Mouse (Mus musculus) ES-Bruce4 (cell line): ENCODE data around the gene Cidec. TPM values are rescaled to one million over a fixed set of nuclear protein-coding genes. Genes with fewer than 3 reads are reported as not detected.

Source experiments
- H3K27ac ChIP-seq: 2 replicates; pipeline ENCODE4 v1.5.1; 2012; ENCODE audit warnings: low read length, inconsistent platforms; ENCODE audit not compliant: insufficient read depth
- H3K27me3 ChIP-seq: 2 replicates; pipeline ENCODE4 v1.6.1; 2012; ENCODE audit warnings: mild to moderate bottlenecking, low read length, inconsistent platforms; ENCODE audit not compliant: control insufficient read depth, poor library complexity, insufficient read depth, severe bottlenecking
- H3K36me3 ChIP-seq: 2 replicates; pipeline ENCODE4 v1.6.1; 2012; ENCODE audit warnings: inconsistent platforms, mild to moderate bottlenecking, low read length, moderate library complexity; ENCODE audit not compliant: control insufficient read depth, poor library complexity, insufficient read depth, severe bottlenecking
- H3K4me1 ChIP-seq: one replicate; pipeline ENCODE4 v1.8.1; 2011; ENCODE audit warnings: low read length; ENCODE audit not compliant: control insufficient read depth, insufficient read depth
- H3K4me3 ChIP-seq: 2 replicates; pipeline ENCODE4 v1.5.1; 2011; ENCODE audit warnings: low read depth, mild to moderate bottlenecking, low read length
- H3K9ac ChIP-seq: 2 replicates; pipeline ENCODE4 v1.6.1; 2012; ENCODE audit warnings: low read depth, mild to moderate bottlenecking, inconsistent platforms; ENCODE audit not compliant: poor library complexity, severe bottlenecking
- H3K9me3 ChIP-seq: replicated peaks from 2 replicates; pipeline ENCODE4 v1.6.1; 2012; ENCODE audit warnings: mild to moderate bottlenecking, low read length, inconsistent platforms; ENCODE audit not compliant: control insufficient read depth, poor library complexity, insufficient read depth, severe bottlenecking
- CTCF ChIP-seq: IDR thresholded peaks from one replicate; pipeline ENCODE4 v1.8.1; 2011; ENCODE audit warnings: low read depth, low read length
- EP300 ChIP-seq: IDR thresholded peaks from 2 replicates; pipeline ENCODE4 v1.6.1; 2011; ENCODE audit warnings: low read depth, low read length; ENCODE audit not compliant: insufficient read depth
- POLR2A ChIP-seq: IDR thresholded peaks from one replicate; pipeline ENCODE4 v1.8.1; 2011; ENCODE audit warnings: low read length; ENCODE audit not compliant: insufficient read depth
- polyA plus RNA-seq: library from polyadenylated mRNA; stranded (reverse); fragments of >200 nt; gene quantifications from 2 replicates; pipeline ENCODE4 v1.2.4, GENCODE M21; 2011; ENCODE audit warnings: low read depth; ENCODE audit not compliant: missing spikeins, insufficient read depth, insufficient read length

Gene Cidec
- polyA plus RNA-seq, 1 experiment: not detected

DNA sequence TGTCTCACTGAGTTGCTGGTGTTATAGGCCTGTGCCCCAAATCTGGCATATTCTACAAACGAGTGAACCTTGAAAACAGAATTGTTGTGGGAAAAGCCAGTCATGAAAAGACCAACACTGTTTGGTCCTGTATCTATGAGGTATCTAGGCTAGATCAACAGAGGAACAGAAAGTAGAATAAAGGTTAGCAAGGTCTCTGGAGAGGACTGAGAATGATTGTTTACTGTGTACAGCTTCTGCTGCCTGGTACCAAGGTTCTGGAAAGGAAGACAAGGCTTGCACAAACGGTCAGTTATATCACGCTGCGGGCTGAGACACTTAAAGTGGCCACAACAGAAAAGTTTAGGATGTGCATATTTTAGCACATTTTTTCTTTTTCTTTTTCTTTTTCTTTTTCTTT lies 8.9 kb downstream of the Cidec start:
- Histone ChIP-seq H3K27me3 (no peaks in the 10 kb centered on the region), H3K4me3 (no peak overlapping the region), H3K9ac (no peak overlapping the region), H3K36me3 (no peaks in the 10 kb centered on the region), H3K27ac (no peak overlapping the region), H3K4me1 (no peaks in the 10 kb centered on the region), H3K9me3 (no peaks in the 10 kb centered on the region)
- no peak for TF ChIP-seq POLR2A
- no peak for TF ChIP-seq CTCF
- no peak for TF ChIP-seq EP300

DNA sequence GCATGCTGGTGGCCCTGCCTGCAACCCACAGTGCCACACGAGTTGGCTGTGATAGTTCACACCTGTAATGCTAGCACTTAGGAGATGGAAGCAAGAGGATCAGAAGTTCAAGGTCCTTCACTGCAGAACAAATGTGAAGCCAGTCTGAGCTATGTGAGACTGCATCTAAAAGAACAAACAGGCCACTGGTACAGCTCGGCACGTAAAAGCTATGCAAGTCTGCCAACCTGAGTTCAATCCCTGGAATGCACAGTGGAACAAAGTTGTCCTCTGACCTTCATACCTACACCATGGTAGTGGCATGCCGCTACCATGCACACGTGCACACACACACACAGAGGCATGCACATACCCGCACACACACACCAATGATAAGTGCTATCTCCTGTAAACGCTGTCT lies 11.4 kb downstream of the Cidec start:
- Histone ChIP-seq H3K9me3 (no peaks in the 10 kb centered on the region), H3K4me3 (no peak overlapping the region), H3K9ac (no peak overlapping the region), H3K36me3 (no peaks in the 10 kb centered on the region), H3K27me3 (no peaks in the 10 kb centered on the region), H3K27ac (no peak overlapping the region), H3K4me1 (no peaks in the 10 kb centered on the region)
- TF ChIP-seq CTCF (no peak), POLR2A (no peak), EP300 (no peak)

DNA sequence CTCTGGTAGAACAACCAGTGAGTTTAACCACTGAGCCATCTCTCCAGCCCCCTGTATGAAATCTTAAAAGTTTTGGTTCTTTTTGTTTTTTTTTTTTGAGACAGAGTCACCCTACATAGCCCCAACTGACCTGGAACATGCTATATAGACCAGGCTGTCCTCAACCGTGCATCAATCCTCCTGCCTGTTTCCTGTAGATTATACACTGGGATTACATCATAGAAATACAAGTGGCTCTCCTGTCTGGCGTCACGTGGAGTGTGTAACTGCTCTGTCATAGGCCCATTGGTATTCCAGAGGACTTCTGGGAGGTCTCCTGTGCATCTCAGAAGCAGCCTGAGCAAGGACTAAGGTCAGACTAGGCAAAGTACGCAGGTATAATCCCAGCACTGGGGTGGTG lies 12.6 kb downstream of the Cidec start:
- Histone ChIP-seq H3K36me3 (no peaks in the 10 kb centered on the region), H3K27me3 (no peaks in the 10 kb centered on the region), H3K9me3 (no peaks in the 10 kb centered on the region), H3K4me1 (no peaks in the 10 kb centered on the region), H3K4me3 (no peak overlapping the region), H3K9ac (no peak overlapping the region), H3K27ac (no peak overlapping the region)
- TF ChIP-seq CTCF: no peak
- no peak for TF ChIP-seq EP300
- TF ChIP-seq POLR2A: no peak

DNA sequence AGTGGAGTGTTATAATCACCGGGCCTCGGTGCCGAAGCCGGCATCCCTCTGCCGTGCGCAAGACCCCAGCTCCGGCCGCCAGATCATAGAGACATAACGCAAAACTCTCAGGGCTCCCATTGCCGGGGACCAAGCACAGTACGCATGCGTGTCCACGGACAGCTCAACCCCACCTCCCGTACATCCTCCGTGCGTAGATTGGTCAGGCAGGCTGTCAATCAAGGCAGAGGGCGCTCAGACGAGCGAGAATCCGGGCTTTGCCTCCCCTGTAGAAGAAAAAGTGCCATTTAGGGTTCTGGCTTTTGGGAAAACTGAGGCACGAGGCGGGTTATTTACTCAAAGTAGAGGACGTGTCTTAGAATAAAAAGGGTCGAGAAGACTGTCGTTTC lies 16.4 kb downstream of the Cidec start, which contains the start of gene Rpusd3:
Gene Rpusd3 (minus strand): TSS at position 142 of the 389 bp plus-strand sequence.
- TF ChIP-seq POLR2A (peak; percentile 86), CTCF (no peak)
- Histone ChIP-seq H3K4me3 (peak within 1 kb of the TSS; percentile 83), H3K27me3 (no peaks in the 10 kb centered on the region), H3K36me3 (no peaks in the 10 kb centered on the region), H3K9ac (peak within 1 kb of the TSS; percentile 71), H3K9me3 (no peaks in the 10 kb centered on the region), H3K4me1 (no peaks in the 10 kb centered on the region), H3K27ac (peak within 1 kb of the TSS; percentile 44)

DNA sequence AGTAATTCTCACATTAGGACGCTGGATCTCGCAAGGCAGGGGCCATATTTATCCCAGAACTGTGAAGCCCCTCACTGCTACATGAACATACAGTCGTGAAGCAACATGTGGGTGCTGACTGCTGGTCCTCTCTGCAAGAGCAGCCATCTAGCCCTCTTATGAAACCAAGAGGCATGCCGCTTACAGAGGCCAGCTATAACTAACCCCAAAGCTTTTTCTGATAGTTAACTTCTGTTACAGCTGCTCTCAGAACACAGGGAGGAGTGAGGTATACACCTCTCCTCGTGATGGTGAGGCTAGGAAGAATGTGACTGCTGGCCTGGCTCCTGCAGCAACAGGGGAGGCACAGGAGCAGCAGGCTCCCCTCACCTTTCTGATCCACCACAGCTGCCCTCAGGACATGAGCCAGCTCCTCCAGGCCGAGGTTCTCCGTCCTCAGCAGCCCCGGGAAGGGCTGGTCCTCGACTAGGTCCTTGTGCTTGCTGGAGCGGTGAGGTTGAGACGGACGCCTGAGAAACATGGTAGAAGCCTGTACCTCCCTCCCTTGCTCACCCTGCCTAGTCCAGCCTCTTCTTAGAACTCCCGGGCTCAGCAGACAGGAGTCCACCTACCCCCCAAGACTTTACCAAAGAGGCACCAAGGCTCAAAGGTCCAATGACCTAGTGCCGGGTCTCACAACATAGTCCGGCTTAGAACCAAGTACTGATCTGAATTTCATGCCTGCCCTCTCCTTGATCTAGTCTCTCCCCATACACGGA lies 16.9 kb downstream of the Cidec start:
- TF ChIP-seq EP300: no peak
- no peak for TF ChIP-seq POLR2A
- TF ChIP-seq CTCF: no peak
- H3K4me3 ChIP-seq: peak overlapping the region; percentile 83
- no peaks in the 10 kb centered on the region for H3K4me1 ChIP-seq
- no peaks in the 10 kb centered on the region for H3K9me3 ChIP-seq
- H3K27ac ChIP-seq: no peak overlapping the region
- peak overlapping the region; percentile 71 for H3K9ac ChIP-seq
- no peaks in the 10 kb centered on the region for H3K27me3 ChIP-seq
- H3K36me3 ChIP-seq: no peaks in the 10 kb centered on the region

DNA sequence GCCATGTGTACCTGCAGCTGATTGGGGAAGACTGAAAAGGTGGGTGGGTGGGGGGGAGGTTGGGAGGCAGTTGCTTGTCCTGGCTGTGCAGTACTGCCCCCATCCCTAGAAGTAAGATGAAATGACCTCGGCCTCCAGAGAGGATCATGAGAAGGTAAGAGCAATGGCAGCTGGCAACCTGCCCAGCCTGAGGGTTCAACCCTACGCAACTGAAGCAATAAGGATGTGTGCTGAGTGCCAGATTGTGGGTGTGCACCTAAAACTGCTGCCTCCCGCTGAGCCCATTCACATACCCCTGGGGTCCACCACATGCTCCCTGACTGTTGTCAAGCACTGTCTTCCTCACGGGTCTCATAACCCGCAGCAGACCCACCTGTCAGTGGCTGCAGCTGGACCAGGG lies 19.1 kb downstream of the Cidec start:
- Histone ChIP-seq H3K9ac (no peak overlapping the region), H3K4me3 (no peak overlapping the region), H3K27ac (no peak overlapping the region), H3K4me1 (peaks cover 2% of the 10 kb centered on the region), H3K36me3 (no peaks in the 10 kb centered on the region), H3K9me3 (no peaks in the 10 kb centered on the region), H3K27me3 (no peaks in the 10 kb centered on the region)
- TF ChIP-seq EP300 (no peak), CTCF (no peak), POLR2A (no peak)
